Mouse (Mus musculus): ENCODE results near the gene Srgap2. TPM values are rescaled to one million over a fixed set of nuclear protein-coding genes. Genes with fewer than 3 reads are reported as not detected.

The Srgap2 gene
- polyA plus RNA-seq, 1 experiment from 2014 or later, result 107 TPM

DNA sequence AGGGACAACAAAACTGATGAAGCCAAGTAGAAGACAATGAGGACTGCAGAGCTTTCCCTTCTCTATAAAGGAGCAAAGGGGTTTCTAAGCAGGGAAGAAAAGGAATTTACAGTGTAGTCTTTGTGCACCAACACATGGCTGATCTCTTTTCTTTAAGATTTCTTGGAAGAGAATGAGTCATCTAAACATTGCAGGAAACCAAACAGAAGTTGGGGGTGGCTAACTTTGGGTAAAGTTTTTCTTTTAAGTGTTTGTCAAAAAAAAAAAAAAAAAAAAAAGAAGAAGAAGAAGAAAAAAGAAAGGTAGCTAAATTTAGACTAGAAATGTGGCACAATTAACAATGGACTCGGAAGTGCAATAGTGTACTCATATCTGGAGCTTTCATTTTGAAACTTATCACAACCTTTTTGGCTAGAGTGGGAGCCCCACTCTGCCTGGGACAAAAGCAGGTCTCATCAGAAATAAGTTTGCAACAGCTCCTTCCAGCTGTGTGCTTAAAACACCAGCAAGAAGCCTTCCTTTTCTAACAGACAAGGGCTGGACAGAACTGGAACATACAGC, 148.2 kb downstream of the Srgap2 start:
- 0% methylated on average over 1 of the region's 1 CpGs for WGBS (ENCODE audit: missing documents)
- H3K27ac ChIP-seq, result peak overlapping the region; percentile 97

DNA sequence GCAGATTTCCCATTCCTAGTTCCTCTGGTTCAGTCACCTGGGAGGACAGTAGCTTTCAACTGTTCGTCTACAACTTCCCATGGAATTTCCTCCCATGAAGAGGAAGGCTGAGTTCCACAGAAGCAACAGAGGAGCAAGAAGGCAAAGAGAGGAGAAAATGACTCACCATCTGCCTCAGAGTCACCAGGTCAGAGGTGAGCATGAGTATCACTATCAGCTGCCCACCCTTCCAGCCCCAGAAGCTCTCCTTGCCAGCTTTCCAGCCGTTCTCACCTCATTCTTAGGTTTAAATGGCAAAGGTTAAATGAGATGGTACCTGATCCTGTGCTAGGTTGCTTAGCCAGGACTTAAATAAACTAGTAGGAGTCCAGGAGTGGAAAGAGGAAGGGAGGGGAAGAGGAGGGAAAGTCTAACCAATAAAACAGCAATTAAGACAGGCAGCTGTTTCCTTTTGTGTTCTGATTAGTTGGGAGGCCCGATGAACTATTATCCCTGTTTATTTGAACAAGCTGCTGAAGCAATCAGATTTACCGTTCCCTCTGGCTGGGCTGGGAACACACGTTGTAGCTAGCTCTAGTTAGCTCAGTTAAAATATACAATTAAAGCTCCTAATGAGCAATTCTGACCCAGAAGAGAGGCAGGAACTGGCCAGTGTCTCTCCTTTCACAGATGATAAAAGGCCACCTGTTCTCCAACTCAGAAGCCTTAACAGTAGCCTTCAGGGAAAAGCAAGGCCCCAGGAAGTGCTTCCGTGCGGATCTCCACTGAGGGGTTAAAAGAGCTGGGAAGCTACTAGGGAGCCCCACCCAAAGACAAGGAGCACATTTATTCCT, 148.9 kb downstream of the Srgap2 start:
- 51% methylated on average over 7 of the region's 7 CpGs for WGBS (ENCODE audit: missing documents)
- Histone ChIP-seq H3K36me3 (ENCODE audit: inconsistent target) (no peaks in the 10 kb centered on the region), H3K79me2 (ENCODE audit: inconsistent target) (peaks cover 50% of the 10 kb centered on the region), H3K4me3 (ENCODE audit: inconsistent target) (no peak overlapping the region), H3K27ac (peak overlapping the region; percentile 97)

More for the DNA sequence above, 148.2 kb downstream of the Srgap2 start:
- Histone ChIP-seq H3K79me2 (ENCODE audit: inconsistent target) (peaks cover 57% of the 10 kb centered on the region), H3K36me3 (ENCODE audit: inconsistent target) (no peaks in the 10 kb centered on the region), H3K4me3 (ENCODE audit: inconsistent target) (no peak overlapping the region)

DNA sequence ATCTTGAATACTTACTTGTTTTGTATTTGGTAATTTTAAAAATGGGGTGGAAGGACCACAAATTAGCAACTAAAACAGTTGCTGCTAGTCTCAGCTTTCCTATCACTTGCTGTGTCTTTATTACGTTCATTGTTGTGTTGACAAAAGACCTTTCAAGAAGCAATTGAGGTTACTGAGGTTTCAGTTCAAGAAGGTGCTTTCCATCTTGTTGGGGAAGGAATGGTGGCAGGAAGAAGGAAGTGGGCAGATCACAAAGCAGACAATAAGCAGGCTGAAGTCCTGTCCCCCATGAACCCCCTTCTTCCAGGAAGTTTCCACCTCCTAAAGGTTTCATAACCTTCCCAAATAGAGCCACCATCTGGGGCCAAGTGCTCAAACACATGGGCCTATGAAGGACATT, 161.3 kb downstream of the Srgap2 start:
- 82% methylated on average over 1 of the region's 1 CpGs for WGBS (ENCODE audit: missing documents)
- Histone ChIP-seq H3K79me2 (ENCODE audit: inconsistent target) (peaks cover 52% of the 10 kb centered on the region; the same call in 1 of the 2 replicates), H3K4me3 (ENCODE audit: inconsistent target) (no peak overlapping the region), H3K36me3 (ENCODE audit: inconsistent target) (peaks cover 10% of the 10 kb centered on the region; the same call in 1 of the 2 replicates), H3K27ac (no peak overlapping the region)

DNA sequence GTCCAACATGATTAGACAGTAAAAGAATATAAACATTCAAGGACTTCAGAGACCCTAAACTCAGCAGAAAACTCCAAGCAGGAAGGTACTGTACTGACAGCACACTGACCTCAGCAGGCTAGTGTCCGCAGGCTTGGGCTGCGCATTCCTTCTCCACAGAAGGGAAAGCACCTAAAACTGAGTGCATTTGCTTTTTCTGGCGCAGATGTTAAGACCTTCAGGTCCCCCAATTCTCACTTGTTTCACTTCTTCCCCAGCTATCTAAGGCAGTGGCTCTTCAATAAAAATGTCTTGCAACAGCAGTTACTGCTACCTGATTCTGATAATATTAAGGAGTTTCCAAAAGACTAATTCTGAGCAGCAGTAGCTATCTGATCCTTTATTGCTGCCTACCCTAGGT, 162.7 kb downstream of the Srgap2 start:
- Histone ChIP-seq H3K36me3 (ENCODE audit: inconsistent target) (peaks cover 10% of the 10 kb centered on the region; the same call in 1 of the 2 replicates), H3K27ac (peak overlapping the region; percentile 65), H3K79me2 (ENCODE audit: inconsistent target) (peaks cover 60% of the 10 kb centered on the region; the same call in 1 of the 2 replicates), H3K4me3 (ENCODE audit: inconsistent target) (no peak overlapping the region)
- WGBS (ENCODE audit: missing documents), result 78% methylated on average over 3 of the region's 3 CpGs

DNA sequence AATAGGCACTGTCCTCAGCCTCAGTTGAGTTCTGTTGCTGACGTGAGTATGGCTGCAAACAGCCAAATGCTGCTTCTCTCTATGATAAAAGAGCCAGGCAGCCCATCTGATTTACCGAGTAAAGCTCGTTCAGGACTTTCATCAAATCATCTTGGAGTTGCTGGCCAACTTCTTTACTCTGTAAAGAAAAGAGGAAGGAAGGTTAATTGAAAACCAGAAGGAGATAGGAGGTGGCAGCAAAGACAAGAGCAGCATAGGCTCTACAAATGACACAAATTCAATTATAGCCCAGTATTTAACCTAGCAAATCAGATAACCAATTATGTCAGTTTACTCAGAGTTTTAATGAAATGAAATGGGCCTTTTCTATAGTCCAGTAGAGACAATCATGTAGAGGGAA, 163.3 kb downstream of the Srgap2 start:
- Histone ChIP-seq H3K36me3 (ENCODE audit: inconsistent target) (peaks cover 10% of the 10 kb centered on the region; the same call in 1 of the 2 replicates), H3K79me2 (ENCODE audit: inconsistent target) (peaks cover 64% of the 10 kb centered on the region; the same call in 1 of the 2 replicates), H3K4me3 (ENCODE audit: inconsistent target) (no peak overlapping the region), H3K27ac (peak overlapping the region; percentile 65)
- 29% methylated on average over 3 of the region's 3 CpGs for WGBS (ENCODE audit: missing documents)

DNA sequence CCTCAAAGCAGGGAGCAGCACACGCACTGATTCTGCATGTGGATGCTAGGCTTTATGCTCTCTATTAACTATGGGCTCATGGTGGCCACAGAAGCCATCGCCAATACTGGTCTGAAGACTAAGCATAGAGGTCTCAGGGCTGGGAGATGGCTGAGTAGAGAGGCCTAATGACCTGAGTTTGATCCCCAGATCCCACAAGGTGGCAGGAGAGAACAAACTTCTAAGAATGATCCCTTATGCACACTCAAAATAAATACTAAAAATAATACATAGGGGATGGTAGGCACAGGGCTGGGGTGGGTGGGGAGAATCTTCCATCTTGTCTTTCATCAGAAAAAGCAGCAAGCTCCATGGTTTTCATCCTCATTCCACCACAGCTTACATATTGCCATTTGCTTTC, 165.1 kb downstream of the Srgap2 start:
- H3K4me3 ChIP-seq (ENCODE audit: inconsistent target), result no peak overlapping the region

DNA sequence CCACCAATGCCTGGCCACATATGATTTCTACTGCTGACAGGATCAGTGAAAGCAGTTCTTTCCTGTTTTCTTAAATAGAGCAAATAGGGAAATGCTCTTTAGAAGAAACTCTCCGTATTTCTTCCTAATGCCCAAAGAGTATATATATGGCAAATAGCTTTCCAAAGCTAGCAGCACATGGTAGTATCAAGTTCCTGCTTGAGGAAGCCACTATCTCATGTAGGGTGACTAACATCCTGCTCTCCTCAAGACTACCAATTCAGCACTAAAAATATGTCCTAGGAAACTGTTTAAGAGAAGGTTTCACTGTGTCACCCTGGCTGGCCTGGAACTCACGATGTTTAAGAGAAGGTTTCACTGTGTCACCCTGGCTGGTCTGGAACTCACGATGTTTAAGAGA, 166.4 kb downstream of the Srgap2 start:
- H3K36me3 ChIP-seq (ENCODE audit: inconsistent target), result peaks cover 19% of the 10 kb centered on the region

More for the DNA sequence above, 165.1 kb downstream of the Srgap2 start:
- H3K36me3 ChIP-seq (ENCODE audit: inconsistent target), result peaks cover 10% of the 10 kb centered on the region; the same call in 1 of the 2 replicates
- WGBS (ENCODE audit: missing documents), result 97% methylated on average over 2 of the region's 2 CpGs
- H3K27ac ChIP-seq, result peak overlapping the region; percentile 92
- peaks cover 50% of the 10 kb centered on the region; the same call in 1 of the 2 replicates for H3K79me2 ChIP-seq (ENCODE audit: inconsistent target)

DNA sequence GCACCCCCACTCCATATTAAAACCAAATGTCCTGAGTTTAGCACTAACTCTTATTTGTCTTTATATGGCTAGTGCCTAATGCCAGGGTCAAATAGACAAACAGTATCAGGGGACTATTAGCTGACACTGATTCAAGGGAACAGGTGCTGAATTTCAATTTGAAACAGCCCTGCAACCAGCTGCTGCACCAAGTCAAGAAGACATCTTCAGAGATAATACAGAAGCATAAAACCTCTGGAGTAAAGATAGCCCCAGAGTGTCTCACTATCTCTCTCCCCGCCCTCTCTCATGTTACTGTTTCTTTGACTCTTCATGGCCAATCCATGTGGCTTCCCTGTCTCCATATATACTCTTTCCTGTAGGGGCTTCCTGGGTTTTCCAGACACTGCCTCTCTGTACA, 167.5 kb downstream of the Srgap2 start:
- 100% methylated on average over 1 of the region's 1 CpGs for WGBS (ENCODE audit: missing documents)
- Histone ChIP-seq H3K79me2 (ENCODE audit: inconsistent target) (peaks cover 35% of the 10 kb centered on the region; the same call in 1 of the 2 replicates), H3K36me3 (ENCODE audit: inconsistent target) (peaks cover 31% of the 10 kb centered on the region), H3K27ac (peak overlapping the region; percentile 92), H3K4me3 (ENCODE audit: inconsistent target) (no peak overlapping the region)

More for the DNA sequence above, 166.4 kb downstream of the Srgap2 start:
- H3K4me3 ChIP-seq (ENCODE audit: inconsistent target), result no peak overlapping the region
- peak overlapping the region; percentile 92 for H3K27ac ChIP-seq
- WGBS (ENCODE audit: missing documents), result 22% methylated on average over 3 of the region's 3 CpGs
- peaks cover 37% of the 10 kb centered on the region; the same call in 1 of the 2 replicates for H3K79me2 ChIP-seq (ENCODE audit: inconsistent target)

DNA sequence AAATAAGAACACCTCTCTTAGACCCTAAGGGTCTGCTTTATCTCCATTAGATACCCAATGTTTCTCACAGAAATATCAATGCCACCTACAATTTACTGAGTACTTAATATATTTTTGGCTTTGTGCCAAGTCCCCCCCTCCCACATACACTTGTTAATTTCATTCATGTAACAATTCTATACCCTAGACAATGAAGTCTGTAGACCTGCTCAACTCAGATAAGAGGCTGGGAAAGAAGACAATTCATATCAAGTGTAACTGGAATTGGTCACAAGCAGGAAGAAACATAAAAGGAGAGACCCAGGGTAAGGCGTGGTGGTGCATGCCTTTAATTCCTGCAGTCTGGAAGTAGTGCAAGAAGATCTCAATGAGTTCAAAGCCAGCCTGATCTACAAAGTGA, 169.9 kb downstream of the Srgap2 start:
- Histone ChIP-seq H3K4me3 (ENCODE audit: inconsistent target) (no peak overlapping the region), H3K79me2 (ENCODE audit: inconsistent target) (peaks cover 15% of the 10 kb centered on the region; the same call in 1 of the 2 replicates), H3K27ac (peak overlapping the region; percentile 65), H3K36me3 (ENCODE audit: inconsistent target) (peaks cover 37% of the 10 kb centered on the region)
- WGBS (ENCODE audit: missing documents), result 94% methylated on average over 1 of the region's 1 CpGs

DNA sequence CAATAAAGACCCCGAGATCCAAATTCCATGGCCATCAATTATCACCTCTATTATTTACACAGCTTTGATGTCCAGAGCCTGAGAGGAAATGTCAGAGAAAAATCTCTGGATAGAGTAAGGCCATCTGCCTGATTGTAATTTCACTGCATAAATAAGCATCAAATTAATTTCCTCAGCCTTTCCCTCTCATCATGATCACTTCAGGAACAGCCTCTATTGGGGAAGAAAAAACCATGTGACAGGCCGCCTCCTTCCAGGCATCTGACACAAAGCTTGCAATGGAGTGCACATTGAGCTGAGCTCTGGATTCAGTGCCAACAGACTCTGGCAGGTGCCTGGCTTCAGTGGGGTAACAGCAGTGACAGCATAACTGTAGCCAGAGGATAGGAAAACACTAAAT, 175.7 kb downstream of the Srgap2 start:
- H3K4me3 ChIP-seq (ENCODE audit: inconsistent target), result no peak overlapping the region
- H3K27ac ChIP-seq, result no peak overlapping the region
- no peaks in the 10 kb centered on the region for H3K79me2 ChIP-seq (ENCODE audit: inconsistent target)
- 84% methylated on average over 2 of the region's 2 CpGs for WGBS (ENCODE audit: missing documents)
- H3K36me3 ChIP-seq (ENCODE audit: inconsistent target), result peaks cover 79% of the 10 kb centered on the region

DNA sequence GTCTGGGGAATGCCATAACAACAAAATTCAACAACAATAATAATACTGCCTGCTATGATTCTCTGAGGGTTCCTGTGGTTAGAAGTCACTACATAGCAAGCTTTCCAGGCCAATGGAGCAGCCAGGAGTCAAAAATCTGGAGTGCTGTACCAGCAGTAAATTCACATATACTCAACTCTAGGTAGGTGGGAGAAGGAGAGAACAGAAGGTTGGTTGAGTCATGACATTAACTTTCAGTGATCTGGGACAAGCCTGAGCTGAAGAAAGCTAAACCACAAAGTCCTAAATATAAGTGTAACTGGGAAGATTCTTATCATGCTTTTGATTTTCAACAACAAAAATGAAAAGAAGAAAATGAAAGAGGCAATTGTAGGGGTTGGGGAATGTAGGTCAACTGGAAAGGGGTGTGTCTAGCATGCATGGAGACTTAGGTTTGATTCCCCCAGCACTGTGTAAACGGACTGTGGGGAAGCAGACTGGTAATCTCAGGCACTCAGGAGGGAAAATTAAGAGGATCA, 177.1 kb downstream of the Srgap2 start:
- Histone ChIP-seq H3K36me3 (ENCODE audit: inconsistent target) (peaks cover 72% of the 10 kb centered on the region), H3K27ac (no peak overlapping the region), H3K4me3 (ENCODE audit: inconsistent target) (no peak overlapping the region), H3K79me2 (ENCODE audit: inconsistent target) (no peaks in the 10 kb centered on the region)
- 82% methylated on average over 1 of the region's 1 CpGs for WGBS (ENCODE audit: missing documents)

DNA sequence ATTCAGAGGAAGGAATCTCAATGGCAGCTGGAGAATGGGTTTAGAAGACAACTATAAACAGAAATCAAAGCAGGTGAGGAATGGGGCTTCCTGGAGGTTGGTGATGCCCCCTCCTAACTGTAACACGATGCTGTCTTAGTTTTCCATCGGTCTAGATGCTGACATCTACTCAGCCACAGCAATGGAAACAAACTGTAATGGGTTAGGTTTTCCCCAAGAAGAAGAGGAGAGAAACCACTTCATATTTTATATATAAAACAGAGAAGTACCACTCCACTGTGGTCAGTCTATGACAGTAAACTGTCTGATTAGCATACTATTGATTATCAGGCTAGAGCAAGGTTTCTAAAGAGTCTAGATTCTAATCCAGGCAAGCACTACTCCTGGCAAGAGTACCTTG, 179.4 kb downstream of the Srgap2 start:
- H3K4me3 ChIP-seq (ENCODE audit: inconsistent target), result no peak overlapping the region
- WGBS (ENCODE audit: missing documents), result 100% methylated on average over 2 of the region's 2 CpGs
- no peak overlapping the region for H3K27ac ChIP-seq
- no peaks in the 10 kb centered on the region for H3K79me2 ChIP-seq (ENCODE audit: inconsistent target)
- H3K36me3 ChIP-seq (ENCODE audit: inconsistent target), result peaks cover 69% of the 10 kb centered on the region

DNA sequence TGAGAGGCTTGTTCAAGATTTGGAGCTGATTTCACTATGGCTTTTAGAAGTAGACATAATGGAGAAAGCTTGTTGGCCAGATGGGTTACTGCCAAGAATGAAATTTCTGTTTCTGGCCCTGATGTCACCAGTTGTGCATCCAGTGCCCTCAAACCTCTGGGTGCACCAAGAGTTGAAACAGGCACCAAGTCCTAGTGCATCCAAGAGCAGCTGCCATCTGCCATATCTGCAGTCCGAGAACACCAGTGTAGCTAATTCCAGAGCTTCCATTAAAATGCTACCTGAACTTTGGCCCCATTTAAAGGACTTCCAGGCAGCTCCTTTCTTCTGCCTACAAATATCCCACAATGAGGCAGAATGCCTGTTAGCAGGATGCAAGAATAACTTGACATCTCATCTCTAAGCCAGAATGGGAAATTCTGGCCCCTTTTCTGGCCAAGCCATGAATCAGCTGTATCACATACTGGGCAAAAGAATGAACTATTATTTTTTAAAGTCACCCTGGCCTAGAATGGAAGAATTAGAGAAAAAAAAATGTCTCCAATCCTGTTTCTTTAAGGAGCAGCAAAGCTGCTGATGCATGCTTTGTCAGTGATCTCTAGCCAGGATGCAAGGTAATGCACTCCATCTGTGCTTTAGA, 180.1 kb downstream of the Srgap2 start:
- WGBS (ENCODE audit: missing documents), result 100% methylated on average over 1 of the region's 1 CpGs
- H3K27ac ChIP-seq, result no peak overlapping the region
- no peaks in the 10 kb centered on the region for H3K79me2 ChIP-seq (ENCODE audit: inconsistent target)
- H3K36me3 ChIP-seq (ENCODE audit: inconsistent target), result peaks cover 70% of the 10 kb centered on the region
- no peak overlapping the region for H3K4me3 ChIP-seq (ENCODE audit: inconsistent target)

Data from macrophage (primary cell).